Mouse (Mus musculus): Measurements from ENCODE around the gene Gm8024. TPM values are rescaled to one million over a fixed set of nuclear protein-coding genes. Genes with fewer than 3 reads are reported as not detected.
"Not testable (repeated sequence)": the region's sequence is repeated elsewhere in the genome, so short reads cannot be mapped to it uniquely, and the experiment has no call there.

Gene Gm8024
- not detected in 2 replicates for polyA plus RNA-seq (2016; fragmentation: Nextera tagmentation; extraction: Ambion mirVana)

- not testable (repeated sequence) for H3K36me3 ChIP-seq; ATAC-seq (ENCODE audit: low FRiP score); H3K9ac ChIP-seq; H3K4me3 ChIP-seq; H3K9me3 ChIP-seq (replicated peaks); H3K4me1 ChIP-seq; H3K27me3 ChIP-seq; H3K27ac ChIP-seq; H3K4me2 ChIP-seq (replicated peaks)
- WGBS = 97% methylated on average over 1 of the region's 3 CpGs
These were observed at the start of gene Gm8024 for GRCm38 (mm10) chr14:42524182-42524581. Gm8024 (minus strand) TSS chr14:42524282.

GRCm38 (mm10) chr14:42543170-42543701 lies 19.2 kb upstream of the Gm8024 start:
- peak; percentile 38; the same call in 1 of the 2 replicates for ATAC-seq (ENCODE audit: low FRiP score)
- WGBS = 12% methylated on average over 27 of the region's 31 CpGs
- H3K9me3 ChIP-seq (replicated peaks); H3K36me3 ChIP-seq; H3K4me1 ChIP-seq; H3K27me3 ChIP-seq; H3K4me2 ChIP-seq (replicated peaks); H3K27ac ChIP-seq; H3K4me3 ChIP-seq; H3K9ac ChIP-seq: not testable (repeated sequence)

- H3K4me2 ChIP-seq (replicated peaks); H3K9me3 ChIP-seq (replicated peaks); H3K36me3 ChIP-seq; H3K27me3 ChIP-seq; H3K27ac ChIP-seq; H3K9ac ChIP-seq; H3K4me1 ChIP-seq; H3K4me3 ChIP-seq: not testable (repeated sequence)
- WGBS = 20% methylated on average over 18 of the region's 29 CpGs
- peak; percentile 60; the same call in 1 of the 2 replicates for ATAC-seq (ENCODE audit: low FRiP score)
These were observed 18.5 kb upstream of the Gm8024 start for GRCm38 (mm10) chr14:42542316-42543169.

GRCm38 (mm10) chr14:42502249-42502648 lies 21.8 kb downstream of the Gm8024 start, which contains the start of gene Gm8020:
Gm8020 (minus strand) TSS chr14:42502349.
- H3K9me3 ChIP-seq (replicated peaks); H3K9ac ChIP-seq; H3K27ac ChIP-seq; H3K27me3 ChIP-seq; H3K4me3 ChIP-seq; H3K4me1 ChIP-seq; H3K4me2 ChIP-seq (replicated peaks); ATAC-seq (ENCODE audit: low FRiP score); H3K36me3 ChIP-seq: not testable (repeated sequence)
- 80% methylated on average over 2 of the region's 3 CpGs for WGBS

Other genes starting within 250 kb of the Gm8024 start
- gene Gm9611, start 226.9 kb downstream of the Gm8024 start, polyA plus RNA-seq (2016; fragmentation: Nextera tagmentation; extraction: Ambion mirVana) = not detected in 2 replicates
- not detected in 2 replicates for gene Gm7995, start 214.1 kb downstream of the Gm8024 start, polyA plus RNA-seq (2016; fragmentation: Nextera tagmentation; extraction: Ambion mirVana)
- not detected in 2 replicates for gene Gm8005, start 84.6 kb downstream of the Gm8024 start, polyA plus RNA-seq (2016; fragmentation: Nextera tagmentation; extraction: Ambion mirVana)
- not detected in 2 replicates for gene Gm8011, start 60.4 kb downstream of the Gm8024 start, polyA plus RNA-seq (2016; fragmentation: Nextera tagmentation; extraction: Ambion mirVana)
- gene Gm8020, start 21.9 kb downstream of the Gm8024 start, polyA plus RNA-seq (2016; fragmentation: Nextera tagmentation; extraction: Ambion mirVana) = not detected in 2 replicates
- not detected in 2 replicates for gene Gm17124, start 75.6 kb upstream of the Gm8024 start, polyA plus RNA-seq (2016; fragmentation: Nextera tagmentation; extraction: Ambion mirVana)
- not detected in 2 replicates for gene Gm3633, start 117.6 kb upstream of the Gm8024 start, polyA plus RNA-seq (2016; fragmentation: Nextera tagmentation; extraction: Ambion mirVana)
- gene Gm10378, start 131.7 kb upstream of the Gm8024 start, polyA plus RNA-seq (2016; fragmentation: Nextera tagmentation; extraction: Ambion mirVana) = not detected in 2 replicates
- not detected in 2 replicates for gene Gm3015, start 244.5 kb upstream of the Gm8024 start, polyA plus RNA-seq (2016; fragmentation: Nextera tagmentation; extraction: Ambion mirVana)

Data from hindbrain, embryonic 12.5 days (tissue).